Mouse (Mus musculus) natural killer cell, adult 2 months (primary cell): ENCODE data around the gene H2-Ob.
"Not testable (repeated sequence)": the region's sequence is repeated elsewhere in the genome, so short reads cannot be mapped to it uniquely, and the experiment has no call there.

Experiments used
- DNase-seq, 2 experiments: peaks; one replicate each; pipeline ENCODE4 v3.0.0; 2022; ENCODE audit warnings: low spot score in 2 of 2

The H2-Ob gene

GRCm38 (mm10) chr17:34207866-34208265 is 30.8 kb upstream of the H2-Ob start:
- DNase-seq: no peak

GRCm38 (mm10) chr17:34208421-34208820 is 30.3 kb upstream of the H2-Ob start:
- DNase-seq: no peak

DNA sequence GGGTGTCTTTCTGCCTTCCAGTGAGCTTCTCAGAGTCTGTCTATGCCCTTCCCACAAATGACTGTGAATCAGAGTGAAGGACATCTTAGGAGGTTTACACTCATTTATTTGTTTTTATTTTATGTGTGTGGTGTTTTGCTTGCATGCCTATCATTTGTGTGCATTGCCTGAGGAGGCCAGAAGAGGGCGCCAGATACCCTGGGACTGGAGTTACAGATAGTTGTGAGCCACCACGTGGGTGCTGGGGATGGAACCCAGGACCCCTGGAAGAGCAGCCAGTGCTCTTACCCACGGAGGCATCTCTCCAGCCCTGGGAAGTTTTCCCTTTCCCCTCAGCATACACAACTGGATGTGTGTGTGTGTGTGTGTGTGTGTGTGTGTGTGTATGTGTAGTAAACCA is 29.0 kb upstream of the H2-Ob start:
- peak in 1 of 2 experiments; percentile 36 for DNase-seq

- DNase-seq: peak; percentile 68 to 85
These were observed 28.1 kb upstream of the H2-Ob start for GRCm38 (mm10) chr17:34210599-34210998.

- no peak for DNase-seq
These were observed 26.8 kb upstream of the H2-Ob start for GRCm38 (mm10) chr17:34211746-34212365.

GRCm38 (mm10) chr17:34213936-34214335 is 24.8 kb upstream of the H2-Ob start:
- DNase-seq: no peak

DNA sequence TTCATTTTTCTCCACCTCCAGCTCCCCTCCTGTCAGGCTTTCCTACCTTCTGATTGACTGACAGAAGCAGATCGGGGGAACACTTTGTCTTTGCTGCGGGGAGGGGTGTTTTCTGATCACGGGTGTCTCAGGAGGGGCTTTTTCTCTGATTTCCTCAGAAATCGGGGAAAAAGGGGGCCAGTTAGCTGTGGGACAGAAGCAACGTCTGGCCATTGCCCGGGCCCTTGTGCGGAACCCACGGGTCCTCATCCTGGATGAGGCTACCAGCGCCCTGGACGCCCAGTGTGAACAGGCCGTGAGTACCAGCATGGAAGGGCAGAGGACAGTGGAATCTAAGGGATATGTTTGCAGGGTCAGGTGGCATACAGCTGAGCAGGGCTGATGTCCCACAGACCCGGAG is 23.5 kb upstream of the H2-Ob start:
- DNase-seq: no peak

- DNase-seq: no peak
These were observed 21.3 kb upstream of the H2-Ob start for GRCm38 (mm10) chr17:34217216-34217928.

GRCm38 (mm10) chr17:34217986-34218385 is 20.7 kb upstream of the H2-Ob start:
- no peak for DNase-seq

DNA sequence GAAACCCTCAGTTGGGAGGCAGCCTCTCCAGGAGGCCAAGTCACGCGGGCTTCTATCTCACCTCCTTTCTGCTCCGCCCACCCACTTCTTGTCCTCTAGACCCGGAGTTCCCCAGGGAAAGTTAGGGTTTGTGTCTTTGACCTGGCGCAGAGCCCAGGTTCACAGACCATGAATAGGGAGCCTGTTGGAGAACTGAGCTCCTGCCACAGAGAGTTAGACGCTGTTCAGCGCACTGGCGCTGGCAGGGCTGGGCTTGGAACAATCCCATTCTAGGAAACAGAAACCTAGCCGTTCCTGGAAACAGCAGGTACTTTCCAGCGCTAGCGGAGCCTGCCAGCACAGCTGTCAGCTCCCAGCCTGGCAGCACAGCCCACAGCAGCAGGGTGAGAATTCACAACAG is 20.0 kb upstream of the H2-Ob start:
- DNase-seq: no peak

GRCm38 (mm10) chr17:34219096-34219495 is 19.6 kb upstream of the H2-Ob start:
- DNase-seq: peak; percentile 65 to 73

DNA sequence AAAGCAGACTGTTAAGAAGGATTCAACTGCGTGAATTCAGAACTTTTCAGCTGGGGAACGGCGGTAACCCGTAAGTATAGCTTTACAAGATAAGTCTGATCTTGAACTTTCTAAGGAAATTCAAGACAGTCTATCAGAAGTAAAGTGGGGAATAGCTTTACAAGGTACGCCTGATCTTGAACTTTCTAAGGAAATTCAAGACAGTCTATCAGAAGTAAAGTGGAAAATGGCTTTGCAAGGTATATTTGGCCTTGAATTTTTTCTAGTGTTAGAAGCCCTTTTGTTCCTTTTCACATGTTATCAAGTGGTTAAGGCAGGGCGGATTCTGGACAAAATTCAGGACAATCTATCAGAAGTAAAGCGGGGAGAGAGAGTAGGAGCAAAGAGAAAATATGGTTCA is 18.9 kb upstream of the H2-Ob start:
- DNase-seq: peak in 1 of 2 experiments; percentile 48

DNA sequence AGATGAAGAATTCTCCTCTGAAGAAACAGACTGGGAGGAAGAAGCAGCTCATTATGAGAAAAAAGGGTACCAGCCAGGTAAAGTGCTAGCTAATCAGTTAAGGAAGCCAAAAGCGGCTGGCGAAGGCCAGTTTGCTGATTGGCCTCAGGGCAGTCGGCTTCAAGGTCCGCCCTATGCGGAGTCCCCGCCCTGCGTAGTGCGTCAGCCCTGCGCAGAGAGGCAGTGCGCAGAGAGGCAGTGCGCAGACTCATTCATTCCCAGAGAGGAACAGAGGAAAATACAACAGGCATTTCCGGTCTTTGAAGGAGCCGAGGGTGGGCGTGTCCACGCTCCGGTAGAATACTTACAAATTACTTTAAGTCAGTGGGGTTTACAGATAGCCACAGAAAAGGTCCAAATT is 18.3 kb upstream of the H2-Ob start:
- DNase-seq: not testable (repeated sequence)

DNA sequence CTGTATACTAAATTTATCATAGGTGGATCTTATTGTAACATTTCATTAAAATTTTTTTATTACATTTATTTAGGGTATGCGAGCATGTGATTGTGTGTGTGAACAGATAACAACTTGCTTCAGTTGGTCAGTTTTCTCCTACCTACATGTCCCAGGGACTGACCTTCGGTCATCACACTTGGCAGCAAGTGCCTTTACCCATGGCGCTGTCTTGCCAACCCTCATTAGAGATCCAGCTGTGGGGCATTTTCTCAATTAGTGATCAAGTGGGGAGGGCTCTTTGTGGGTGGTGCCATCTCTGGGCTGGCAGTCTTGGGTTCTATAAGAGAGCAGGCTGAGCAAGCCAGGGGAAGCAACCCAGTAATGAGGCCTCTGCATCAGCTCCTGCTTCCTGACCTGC is 13.9 kb upstream of the H2-Ob start:
- DNase-seq: no peak

- DNase-seq: no peak
These were observed 13.3 kb upstream of the H2-Ob start for GRCm38 (mm10) chr17:34225426-34225825.

- DNase-seq: not testable (repeated sequence)
These were observed 12.8 kb upstream of the H2-Ob start for GRCm38 (mm10) chr17:34225911-34226310.

GRCm38 (mm10) chr17:34230971-34231370 is 7.7 kb upstream of the H2-Ob start:
- DNase-seq: not testable (repeated sequence)

DNA sequence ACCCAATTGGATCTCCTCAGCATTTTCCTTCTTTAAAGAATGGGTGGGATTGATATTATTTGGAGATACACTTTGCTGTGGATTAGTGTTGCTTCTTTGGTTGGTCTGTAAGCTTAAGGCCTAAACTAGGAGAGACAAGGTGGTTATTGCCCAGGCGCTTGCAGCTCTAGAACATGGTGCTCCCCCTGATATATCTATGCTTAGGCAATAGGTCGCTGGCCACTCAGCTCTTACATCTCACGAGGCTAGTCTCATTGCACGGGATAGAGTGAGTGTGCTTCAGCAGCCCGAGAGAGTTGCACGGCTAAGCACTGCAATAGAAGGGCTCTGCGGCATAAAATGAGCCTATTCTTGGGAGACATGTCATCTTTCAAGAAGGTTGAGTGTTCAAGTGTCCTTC is 6.7 kb upstream of the H2-Ob start:
- not testable (repeated sequence) for DNase-seq

DNA sequence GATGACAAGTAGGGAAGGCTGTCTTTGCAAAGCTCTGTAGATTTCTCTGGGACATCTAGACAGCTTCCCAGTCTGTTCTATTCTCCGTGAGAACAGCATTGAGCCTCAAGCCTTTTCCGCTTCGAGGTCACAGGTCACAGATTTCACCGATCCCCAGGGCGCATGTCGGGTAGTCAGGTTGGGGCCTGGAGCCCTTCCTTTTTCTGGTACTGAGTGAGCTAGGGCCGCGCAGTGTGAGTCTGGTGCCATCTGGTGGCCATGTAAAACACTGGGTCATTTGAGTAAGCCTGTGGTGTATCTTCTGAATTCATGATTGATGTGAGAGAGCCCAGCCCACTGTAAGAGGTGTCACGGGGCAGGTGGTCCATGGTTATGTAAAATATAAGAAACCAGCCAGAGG is 3.8 kb upstream of the H2-Ob start:
- peak; percentile 81 to 92 for DNase-seq

DNA sequence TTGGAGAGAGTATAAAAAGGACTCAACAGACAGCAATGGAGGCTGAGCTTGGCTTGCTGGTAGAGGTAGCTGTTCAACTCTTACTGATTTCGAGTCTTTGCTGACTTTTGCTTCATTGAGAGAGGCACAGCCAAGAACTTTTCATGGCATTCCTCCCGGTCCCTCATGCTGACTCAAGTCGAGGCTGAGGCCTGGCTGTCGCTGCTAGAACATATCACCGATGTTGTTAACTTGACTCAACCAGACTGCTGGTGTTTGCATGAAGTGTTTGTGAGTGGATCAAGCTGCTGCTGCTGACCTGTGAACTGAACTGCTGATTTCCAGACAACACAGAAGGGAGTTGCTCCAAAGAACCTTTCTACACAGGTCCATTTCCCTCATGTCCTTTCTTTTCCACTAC is 2.0 kb upstream of the H2-Ob start:
- DNase-seq: no peak

DNA sequence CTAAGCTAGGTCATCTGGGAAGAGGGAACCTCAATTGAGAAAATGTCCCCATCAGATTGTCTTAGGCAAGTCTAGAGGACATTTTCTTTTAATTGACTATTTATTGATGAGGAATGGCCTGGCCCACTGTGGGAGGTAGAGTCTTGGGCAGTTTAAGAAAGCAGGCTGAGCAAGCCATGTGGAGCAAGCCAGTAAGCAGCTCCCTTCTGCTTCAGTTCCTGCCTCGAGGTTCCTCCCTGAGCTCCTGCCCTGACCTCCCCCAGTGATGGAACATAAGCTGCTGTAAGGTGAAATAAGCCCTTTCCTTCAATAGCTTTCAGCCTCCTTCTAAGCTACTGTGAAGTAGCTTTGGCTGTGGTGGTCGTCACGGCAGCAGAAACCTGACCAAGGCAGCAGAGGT is 962 bp upstream of the H2-Ob start:
- no peak for DNase-seq

- peak in 1 of 2 experiments; percentile 73 for DNase-seq
These were observed 918 bp downstream of the H2-Ob start for GRCm38 (mm10) chr17:34239601-34240041.

DNA sequence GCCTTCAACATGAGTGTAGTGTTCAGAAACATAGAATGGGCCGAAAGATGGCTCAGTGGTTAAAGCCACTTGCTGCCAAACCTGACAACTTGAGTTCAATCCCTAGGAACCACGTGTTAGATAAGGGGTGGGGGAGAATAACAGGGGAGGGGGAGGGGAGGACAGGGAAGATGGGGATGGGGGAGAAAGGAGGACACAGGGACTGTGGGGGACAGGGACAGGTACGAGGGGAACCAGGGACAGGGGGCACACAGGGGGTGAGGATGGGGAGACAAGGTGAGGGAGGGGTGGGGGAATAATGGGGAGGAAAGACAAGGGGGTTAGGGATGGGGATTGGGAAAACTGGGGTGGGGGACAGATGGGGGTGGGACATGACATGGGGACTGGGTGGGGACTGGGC is 1.7 kb downstream of the H2-Ob start:
- DNase-seq: no peak
